Mouse (Mus musculus) mesoderm, embryonic 11.5 days (tissue): ENCODE results near the gene Syne3.

Experiments
- DNase-seq: peaks from one replicate; pipeline ENCODE4 v3.0.0-alpha.2; 2012; ENCODE audit warnings: low read depth, low spot score

Gene Syne3

DNA sequence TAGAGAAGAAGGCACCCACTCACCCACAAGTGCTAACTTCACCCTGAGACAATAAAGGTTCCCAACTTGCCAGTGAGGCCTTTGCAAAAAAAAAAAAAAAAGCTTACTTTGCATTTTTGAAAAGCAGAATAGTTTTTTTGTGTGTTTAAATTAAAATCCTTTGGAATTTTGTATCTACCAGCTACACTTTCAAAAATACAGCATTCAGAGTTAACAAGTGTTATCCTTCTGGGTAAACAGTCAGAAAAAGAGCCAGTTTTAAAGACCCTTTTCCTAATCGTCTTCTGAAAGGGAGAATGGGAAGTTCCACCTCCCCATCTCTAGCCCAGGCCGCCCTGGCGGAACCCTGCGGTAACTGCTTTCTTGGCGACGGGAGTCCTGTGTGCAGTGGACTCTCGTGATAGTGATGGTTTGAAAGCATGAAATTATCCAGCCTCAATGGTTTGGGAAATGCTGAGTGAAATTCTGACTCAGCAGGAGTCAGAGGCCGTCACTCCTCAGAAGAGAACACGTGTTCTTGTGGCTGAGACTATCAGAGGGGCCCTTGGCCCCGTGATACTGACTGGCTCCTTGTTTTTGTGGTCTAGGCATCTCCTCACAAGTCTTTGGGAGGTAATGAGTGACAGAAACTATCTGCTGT lies 16.5 kb upstream of the Syne3 start:
- no peak for DNase-seq

DNA sequence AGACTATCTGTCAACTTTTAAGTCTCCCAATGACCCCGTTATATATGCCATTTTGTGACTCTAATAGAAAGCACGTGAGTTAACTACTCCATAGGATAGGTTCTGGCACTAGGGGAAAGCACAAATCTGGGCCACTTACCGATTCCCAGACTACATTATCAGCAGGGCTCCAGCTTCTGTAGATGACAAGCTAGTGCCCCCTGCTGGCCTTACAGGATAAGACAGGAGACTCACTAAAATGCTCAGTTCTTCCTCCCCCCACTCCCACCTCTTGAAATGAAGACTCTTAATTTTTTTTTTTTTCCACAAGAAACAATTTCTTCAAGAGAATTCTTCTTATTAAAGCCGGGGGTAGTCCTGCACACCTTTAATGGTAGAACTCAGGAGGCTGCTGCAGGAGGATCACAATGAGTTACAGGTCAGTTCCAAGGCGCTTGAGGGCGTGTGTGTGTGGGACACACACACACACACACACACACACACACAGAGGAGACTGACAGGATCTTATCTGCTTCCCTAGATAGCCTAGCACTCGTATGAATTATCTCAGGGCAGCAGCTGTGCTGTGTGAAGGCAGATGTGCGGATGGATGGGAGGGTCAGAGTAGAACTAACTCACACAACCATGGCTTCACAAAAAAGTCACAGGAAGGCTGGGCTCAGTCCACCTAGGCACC lies 15.8 kb upstream of the Syne3 start:
- DNase-seq, result peak; percentile 67

DNA sequence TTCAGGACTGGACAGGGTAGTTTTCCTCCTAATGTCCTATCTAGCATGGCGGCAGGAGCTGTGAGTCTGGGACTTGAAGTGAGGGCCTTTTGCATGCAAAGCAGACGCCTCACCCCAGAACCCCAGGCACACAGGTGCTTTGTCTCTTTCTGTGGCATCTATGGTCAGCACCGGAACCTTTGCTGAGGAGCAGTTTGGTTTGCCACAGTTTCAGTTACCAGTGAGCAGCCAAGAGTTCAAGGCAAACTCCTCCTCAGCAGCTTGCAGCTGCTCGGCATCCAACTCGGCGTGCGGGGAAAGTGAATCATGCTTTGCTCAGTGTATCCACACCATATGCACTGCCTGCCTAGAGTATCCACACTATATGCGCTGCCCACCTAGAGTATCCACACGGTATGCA lies 13.2 kb upstream of the Syne3 start:
- DNase-seq, result no peak

DNA sequence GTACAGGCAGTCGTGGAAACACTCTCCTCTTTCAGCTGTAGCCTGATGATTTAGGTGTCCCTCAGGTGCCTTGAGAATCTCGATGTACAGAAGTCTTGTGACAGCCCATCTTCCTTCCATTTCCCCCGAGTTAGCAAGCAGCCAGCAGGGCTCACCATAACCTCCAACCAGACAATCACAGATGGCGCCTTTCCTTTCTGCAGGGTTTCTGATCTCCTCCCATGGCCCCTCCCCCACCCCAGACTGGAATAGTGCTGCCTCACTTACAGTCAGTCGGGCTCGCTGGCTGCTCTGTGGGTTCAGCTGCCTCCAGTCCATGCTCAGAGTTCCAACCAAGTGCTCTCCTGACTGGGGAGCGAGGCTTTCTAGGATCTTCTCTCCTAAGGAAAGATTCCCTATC lies 12.5 kb upstream of the Syne3 start:
- DNase-seq, result no peak

DNA sequence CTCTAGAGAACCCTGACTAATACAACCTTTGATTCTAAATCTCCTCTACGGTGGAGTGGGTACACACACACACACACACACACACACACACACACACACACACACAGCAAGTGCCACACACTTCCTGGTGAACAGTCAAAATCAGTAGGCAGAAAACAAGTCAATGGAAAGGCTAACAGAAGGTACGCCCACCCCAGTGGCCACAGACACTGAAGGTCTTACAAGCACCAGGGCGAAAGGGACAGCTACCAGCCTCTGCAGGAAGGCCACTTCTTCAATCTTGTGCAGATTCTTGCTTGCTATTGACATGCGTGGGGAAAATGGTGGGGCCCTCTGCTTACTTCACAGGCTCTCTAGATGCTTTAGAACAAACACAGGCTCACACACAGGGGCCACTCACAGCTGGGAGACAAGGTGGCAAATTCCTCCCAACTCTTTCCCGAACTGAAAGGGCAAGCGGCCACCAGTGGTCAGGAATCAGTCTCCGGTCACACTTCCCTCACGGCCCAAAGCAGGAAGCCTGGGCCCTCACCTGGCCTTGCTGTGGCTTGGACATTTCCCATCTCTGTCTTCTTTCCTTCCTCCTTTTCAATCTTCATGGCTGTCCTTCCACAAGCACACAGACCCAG lies 11.9 kb upstream of the Syne3 start:
- no peak for DNase-seq

DNA sequence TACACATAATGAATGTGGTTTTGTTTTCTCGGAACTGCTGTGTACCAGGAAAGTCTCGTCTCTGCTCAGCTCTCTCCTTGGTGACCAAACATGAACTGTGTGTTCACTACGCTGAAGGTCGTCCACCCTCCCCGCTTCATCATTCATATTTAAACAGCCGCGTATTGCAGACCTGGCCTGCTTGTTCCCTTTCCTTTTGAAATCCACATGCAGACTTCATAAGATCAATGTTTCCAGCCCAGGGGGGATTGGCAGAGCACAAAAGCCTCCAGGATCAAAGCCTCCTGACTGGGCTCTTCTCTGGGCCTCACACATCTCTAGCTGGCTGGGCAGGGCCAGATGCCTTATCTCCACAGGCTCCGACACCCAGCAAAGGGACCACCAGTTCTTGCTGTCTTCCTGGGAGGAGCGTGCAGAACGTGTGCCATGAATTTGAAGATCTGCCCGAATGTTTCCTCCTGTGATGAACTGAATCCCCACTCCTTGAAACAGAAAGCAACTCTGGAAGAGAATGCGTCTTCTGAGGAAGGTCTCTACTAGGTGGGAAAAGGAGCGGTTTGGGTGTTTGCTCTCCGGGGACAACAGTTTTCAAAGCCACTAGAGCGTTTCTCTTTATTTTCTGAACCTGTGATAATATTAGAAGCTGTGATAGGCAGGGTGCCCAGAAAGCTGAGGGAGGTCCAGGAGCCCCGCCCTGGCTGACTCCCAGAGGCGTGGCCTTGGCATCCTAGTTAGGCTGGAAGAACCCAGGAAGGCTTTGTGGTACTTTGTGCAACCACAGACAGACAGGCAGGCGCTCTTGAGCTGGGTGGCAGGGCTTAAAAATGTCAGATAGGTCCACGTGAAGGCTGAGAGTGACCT lies 10.0 kb upstream of the Syne3 start:
- no peak for DNase-seq

DNA sequence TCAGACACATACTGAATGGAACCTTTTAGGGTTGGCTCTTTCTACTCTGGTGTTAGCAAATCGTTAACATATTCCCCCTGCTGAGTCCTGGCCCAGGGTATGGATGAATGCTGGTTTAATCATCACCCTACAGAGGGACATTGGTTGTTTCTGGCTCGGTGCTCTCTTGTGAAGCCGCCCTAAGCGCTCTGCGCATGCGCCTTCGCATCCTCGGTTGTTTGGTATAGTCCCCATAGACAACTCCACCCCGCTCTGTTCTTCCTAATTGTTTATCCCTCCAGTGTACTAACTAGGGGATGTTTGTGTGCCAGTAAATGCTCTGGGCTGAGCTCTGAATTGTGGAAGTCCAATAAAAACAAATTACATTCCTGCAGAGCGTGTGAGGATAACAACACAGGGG lies 7.0 kb upstream of the Syne3 start:
- DNase-seq, result no peak

DNA sequence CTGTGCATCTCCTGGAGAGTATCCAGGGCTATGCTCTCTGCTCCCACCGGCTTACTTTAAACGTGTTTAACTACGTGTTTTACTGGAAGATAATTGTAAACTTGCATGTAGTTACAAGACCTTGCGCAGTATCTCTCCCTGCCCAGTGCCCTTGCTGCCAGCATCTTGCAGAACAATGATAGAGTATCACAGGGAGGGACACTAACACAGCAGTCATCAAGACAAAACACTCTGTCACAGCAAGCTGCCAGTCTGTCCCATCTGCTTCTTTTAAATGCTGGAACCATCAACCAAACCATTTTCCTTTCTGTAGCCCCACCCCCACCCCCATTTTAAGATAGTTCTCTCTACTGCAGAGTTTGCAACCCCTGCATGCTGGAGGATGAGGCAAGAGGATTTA lies 6.6 kb upstream of the Syne3 start:
- no peak for DNase-seq

DNA sequence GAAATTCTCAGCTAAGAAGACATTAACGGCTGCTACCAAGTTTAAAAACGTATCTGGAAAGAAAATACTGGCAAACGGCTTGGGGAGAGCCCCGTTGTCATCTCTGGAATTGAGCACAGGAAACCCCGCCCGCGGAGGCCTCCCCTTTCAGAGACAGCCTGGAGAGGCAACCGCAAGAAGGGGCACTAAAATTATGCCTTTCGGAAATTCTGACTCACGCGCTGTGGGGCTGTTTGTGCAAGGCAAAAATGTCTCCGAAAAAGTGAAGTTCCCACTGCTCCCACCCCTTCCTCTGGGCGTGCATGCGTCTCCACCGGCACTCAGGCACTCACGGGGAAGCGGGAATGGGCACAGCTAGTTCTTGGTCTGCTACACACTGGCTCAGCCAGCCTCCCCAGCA lies 3.5 kb upstream of the Syne3 start:
- DNase-seq, result no peak

DNA sequence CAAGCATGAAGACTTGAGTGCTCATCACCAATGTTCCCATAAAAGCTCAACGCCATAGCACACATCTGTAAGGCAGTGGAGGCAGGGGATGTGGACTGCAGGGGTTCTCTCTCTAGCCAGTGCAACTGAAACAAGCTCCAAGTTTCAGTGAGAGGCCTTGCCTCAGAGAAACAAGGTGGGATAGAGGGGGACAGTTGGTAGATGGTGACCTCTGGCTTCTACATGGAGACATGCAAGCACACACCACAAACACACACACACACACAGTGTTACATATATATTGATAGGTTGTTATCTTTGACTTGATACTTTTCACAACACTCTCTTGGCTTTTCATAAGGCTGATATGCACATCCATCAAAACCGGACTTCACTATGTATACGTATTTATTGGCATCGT lies 2.7 kb upstream of the Syne3 start:
- DNase-seq, result no peak

DNA sequence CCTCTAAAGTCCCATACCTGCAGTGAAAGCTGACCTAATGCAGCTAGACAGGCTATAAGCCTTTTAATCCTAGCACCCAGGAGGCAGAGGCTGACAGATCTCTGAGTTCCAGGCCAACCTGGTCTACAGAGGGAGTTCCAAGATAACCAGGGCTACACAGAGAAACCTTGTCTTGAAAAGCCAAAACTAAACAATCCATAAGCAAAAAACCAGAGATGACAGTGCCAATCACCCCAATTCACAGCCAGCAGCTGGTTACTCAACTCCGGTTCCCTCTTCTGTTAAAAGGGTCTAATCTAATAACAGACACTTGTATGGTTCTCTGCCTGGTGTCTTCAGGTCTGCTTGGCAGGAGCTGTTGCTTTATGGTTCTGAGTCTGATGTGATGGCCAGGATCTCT lies 2.0 kb upstream of the Syne3 start:
- DNase-seq, result no peak

DNA sequence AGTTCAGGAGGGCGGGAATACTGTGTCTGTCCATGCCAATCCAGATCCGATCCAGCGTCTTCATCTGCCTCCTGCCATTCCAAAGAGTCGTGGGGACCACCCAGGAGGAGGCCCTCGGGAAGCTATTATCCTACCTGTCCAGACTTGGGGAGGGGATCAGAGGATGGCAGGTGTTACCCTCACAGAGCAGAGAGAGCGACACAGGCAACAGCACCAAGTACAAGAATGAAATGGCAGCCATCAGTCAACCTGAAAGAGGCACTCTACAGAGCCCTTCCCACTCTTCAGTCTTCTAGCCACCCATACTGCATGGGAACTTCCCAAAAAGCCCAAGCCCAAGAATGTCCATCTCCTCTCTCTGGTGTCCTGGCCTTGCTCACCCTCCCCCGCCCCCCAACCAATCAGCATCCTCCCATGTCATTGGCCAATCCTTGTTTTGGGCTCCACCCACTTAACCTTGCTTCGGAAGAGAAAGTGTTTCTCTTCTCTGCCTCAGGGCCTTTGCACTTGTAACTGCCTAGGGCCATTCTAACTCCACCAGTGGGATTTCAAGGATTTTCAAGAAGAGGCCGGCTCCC lies 693 bp upstream of the Syne3 start:
- DNase-seq, result no peak

DNA sequence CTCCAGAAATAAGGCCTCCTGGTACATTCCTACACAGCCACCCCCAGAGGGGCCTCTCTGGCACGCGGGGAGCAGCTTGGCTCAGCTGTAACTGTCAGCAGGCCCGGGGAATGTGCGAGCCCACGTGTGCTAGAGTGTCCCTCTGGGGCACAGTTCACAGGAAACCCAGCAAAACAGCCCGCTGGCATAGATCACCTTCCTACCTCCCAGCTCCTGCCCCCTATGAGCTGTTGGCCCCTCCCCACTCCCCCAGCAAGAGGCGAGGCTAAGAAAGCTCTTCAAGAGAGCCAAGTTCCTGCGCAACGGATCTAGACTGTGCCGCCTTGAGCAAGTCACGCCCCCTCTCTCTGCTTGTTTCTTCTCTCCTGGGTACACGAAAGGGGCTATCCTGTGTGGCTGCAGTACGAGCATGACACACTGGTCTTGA lies 844 bp downstream of the Syne3 start:
- peak; percentile 60 for DNase-seq

DNA sequence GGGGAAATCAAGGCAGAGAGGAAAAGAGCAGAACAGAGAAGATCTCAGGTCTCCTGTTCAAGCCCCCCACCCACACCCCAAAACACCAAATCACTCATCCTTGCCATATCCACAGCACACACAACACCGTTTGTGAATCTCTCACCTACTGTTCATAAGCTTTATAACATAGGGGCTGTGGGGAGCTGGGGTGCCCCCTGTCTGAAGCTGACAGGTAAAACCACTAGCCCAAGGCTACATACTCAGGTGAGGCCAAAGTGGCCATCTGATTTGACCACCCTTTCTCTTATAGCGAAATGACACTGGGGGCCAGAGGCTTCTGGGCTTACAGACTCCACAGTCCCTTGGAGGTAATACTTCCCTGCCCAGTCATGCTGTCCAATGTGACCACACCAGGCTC lies 1.5 kb downstream of the Syne3 start:
- DNase-seq, result no peak

DNA sequence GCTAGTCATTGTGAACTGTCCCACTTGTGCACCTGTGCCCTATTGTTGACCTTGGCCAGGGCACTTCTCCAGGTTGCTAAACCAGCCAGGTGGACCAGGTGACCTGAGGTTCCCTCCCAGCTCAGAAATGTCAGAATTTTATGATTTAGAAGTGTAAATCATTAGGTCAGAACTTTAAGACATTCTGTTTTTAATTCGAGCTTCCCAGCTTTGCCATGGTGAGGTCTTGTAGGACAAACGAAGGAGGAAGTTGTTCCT lies 4.0 kb downstream of the Syne3 start:
- DNase-seq, result no peak

DNA sequence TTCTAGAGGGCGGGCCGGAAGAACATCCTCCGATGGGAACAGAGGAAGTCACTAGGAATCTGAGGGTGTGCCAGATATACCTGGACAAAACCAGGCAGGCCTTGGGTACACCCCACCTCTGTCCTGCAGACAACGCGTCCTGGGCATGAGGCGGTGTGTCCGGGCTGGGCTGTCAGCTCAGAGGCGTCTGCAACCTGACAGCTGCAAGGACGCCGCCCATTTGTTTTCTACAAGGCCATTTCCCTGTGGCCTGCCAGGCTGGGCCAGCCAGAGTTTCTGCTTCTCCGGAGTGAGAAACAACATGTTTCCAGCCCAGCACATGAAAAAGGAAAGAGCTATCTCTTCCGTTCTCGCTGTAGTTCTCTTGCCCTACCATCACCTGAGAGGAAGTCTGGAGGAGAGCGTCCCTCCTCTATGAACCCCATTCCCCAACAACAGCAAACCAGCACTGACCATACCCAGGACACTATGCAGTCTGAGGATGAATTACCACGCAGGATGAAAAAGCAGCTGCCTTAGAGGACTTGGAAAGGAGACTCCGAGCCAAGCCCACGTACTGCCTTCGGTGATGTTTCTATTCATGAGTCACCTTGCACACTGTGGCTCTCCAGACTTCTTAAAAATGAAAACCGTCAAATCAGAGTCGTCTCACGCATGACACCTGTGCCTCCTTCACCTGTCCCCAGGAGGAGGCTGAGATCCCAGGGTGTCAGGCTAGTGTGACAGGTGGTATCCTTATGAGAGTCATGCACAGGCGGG lies 4.5 kb downstream of the Syne3 start:
- DNase-seq, result no peak

DNA sequence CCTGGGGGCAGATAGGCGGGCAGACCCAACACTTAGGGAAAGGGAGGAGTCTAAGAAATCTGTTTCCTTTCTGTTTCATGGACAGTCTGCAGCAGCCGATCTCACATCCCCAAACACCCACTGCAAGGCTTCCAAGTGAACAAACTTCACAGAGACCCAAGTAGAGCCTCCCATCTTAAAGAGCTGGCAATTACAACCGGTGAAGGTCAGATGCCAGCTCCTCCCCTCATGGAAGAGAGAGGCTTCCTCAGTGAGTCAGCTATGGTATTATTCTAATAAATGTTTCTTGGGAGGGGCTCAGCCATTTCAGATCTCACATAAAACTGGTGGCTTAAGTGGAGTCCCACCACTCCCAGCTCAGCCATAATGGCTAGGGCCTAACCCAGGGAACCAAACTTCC lies 5.9 kb downstream of the Syne3 start:
- no peak for DNase-seq

DNA sequence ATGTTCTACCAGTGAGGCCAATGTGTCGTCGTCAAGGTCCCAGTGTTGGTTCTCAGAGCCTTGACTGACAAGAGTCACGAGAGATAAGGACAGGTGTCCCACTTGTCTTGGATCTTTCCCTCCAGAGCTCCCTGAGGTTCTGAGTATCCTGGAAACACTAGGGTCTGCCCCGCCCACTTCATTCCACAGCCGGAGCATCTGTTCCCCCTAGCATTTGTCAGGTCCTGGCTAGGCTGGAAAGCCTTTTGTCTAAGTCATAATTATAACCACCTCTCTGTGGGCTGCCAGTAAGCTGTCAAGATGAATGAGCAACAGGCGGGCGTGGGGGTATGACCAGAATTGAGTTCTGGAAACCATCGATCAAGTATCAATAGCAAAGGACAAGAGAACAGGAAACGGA lies 6.5 kb downstream of the Syne3 start:
- no peak for DNase-seq

DNA sequence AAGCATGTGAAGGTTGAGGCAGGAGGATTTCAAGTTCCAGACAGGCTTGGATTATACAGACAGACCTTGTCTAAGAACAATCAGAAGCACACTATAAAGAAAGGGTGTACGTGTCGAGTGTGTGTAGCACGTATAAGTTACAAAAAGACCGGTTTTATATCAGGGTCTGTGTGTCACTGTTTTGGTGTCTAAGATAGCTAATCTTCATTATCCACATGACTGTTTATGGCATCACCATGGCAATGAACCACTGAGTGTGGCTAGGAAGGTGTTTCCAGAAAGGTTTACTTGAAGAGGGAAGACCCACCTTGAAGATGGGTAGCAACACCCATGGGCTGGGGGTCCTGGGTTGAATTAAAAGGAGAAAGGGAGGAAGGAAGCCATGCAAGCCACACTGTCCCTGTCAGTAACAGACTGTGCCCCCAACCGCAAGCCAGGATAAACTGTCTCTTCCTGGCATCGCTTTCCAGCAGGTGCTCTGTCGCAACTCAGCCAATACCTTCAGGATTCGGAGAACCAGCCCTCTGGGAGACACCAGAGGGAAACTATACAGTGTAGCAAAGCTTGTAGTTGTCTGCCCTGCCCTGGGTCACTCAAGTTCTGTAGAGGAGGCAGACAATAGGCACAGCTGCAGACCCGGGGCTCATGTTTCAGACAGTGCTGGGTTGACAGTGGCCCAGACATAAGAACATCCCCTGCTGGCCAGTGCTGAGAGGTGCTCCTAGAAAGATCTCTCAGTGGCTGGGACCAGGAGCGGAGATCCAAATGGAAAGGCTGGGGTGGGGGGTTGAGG lies 7.1 kb downstream of the Syne3 start:
- DNase-seq, result peak; percentile 45

DNA sequence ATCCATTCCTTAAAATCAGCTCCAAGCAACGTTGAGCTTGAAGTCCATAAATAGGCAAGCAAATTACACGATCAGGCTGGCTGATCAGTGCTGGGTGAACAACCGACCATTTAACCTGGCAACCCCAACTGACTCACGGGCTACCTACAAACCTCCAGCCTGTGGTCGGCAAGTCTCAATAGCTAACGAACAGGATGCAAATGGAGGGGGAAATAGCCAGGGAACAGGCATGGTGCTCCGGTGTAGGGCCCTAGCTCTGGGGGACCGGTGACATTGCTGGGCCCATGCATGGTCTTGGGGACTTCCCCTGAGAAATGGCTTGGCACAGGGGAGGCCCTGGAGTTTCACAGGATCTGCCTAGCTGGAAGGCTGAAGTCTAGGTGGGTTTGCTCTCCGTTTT lies 8.3 kb downstream of the Syne3 start:
- no peak for DNase-seq
